Mouse (Mus musculus) skeletal muscle tissue, adult 2 months (tissue): Measurements from ENCODE around the gene Pcdh9.

Experiments used
- DNase-seq: peaks from one replicate; pipeline ENCODE4 v3.0.0-alpha.2; 2012; ENCODE audit warnings: low read depth, low spot score

Pcdh9 gene

DNA sequence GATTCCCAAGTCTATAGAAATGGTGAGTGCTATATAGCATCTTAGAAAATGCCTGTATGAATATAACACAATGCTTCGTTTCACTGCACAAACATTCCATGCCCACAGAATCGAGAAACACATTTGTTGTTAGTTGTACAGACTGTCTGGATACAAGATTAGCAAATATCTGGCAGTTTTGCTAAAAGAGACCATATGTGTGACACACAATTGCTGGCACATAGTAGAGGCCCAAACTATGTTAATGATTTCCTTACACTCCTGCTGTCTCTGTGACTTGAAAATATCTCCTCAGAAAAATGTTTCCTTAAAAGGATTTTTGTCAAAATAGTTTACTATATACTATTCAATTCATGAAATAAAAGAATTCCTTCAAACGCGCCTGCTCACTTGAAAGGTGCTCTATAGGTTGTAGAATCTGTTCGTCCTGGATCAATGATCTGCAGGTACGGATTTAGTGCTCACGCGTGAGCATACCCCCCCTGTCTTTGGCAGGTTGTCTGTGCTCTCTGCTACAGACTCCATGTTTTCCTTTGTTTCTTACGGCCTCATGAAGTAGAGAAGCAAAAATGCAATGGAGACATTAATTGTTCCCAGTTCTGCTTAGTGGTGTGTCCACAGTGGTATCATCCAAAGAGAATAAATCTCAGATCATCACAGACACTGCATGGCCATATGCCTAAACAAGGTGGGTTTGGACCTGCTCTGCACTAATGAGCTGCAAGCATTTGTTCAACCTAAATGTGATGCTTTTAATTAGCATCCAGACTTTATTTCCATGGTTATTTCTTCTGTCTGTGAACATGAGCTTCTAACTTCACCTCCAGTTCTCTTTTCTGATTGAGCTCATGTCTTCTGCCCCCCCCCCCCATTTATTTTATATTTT is 707.6 kb downstream of the Pcdh9 start:
- no peak for DNase-seq

DNA sequence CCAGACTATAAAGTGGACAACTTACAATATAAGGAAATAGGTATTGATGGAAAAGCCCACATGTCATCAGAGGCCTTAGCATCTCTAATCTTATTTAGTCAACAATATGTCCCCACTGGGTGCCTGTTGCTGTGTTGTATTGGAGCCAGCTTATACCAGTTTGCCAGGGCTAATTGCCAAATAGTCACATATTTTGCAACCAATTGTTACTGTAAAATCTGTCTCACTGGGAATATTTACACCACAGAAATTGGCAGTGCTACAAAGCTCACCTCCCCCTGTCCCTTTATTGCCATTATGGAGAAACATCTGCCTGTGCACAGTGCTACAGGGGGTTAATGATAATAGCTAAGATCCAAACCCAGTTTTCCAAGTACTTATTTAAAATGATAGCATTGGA is 721.3 kb downstream of the Pcdh9 start:
- DNase-seq = no peak

DNA sequence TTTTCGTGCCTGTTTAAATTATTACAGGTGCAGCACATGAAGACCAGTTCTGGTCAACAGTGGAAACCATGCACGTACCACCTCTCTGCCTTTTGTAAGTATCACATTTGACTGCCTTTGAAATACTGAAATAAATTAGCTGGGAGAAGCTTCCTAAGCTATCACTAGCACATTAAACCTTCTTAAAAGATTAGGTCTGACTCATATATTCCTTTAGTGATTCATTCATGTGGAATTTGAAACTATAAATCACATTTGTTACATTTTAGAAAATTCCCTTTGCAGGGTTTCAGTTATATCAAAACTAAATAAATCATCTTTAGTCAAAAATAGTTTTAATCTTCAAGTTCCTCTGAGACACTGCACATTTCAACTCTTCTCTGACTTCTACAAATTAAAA is 722.1 kb downstream of the Pcdh9 start:
- no peak for DNase-seq

DNA sequence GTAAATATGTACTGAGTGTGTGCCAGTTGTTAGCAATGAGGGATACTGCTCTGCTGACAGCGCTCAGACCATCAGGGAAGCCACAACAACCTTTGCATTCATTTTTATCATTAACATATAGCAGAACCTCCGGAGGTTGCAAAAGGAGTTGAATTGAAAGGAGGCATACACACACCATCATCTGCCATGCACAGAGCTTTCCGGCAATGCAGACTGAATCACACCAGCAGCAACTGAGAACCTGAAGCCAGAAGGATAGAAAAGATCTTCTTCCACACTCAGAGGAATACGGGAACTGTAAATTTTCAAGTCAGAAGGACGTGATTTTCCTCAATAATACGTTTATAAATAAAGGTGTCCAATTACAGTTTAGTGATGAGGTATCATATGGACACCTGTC is 747.1 kb downstream of the Pcdh9 start:
- no peak for DNase-seq

DNA sequence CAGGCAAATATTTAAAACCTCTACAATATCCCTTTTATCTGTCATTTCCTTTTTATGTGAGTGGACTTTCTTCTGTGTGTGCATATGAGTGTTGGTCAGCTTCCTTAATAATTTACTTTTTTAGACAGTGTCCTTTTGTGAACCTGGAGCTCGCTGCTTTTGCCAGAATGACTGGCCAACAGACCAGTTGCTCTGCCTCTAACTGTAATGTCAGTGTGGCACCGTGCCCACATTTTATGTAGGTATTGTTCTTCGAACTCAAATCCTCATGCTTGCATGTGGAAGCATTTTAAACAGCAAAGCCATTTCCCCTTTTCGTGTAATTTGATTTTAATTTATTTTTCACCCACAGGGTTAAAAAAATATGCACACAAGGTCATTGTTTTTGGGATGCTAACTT is 748.4 kb downstream of the Pcdh9 start:
- DNase-seq = no peak

DNA sequence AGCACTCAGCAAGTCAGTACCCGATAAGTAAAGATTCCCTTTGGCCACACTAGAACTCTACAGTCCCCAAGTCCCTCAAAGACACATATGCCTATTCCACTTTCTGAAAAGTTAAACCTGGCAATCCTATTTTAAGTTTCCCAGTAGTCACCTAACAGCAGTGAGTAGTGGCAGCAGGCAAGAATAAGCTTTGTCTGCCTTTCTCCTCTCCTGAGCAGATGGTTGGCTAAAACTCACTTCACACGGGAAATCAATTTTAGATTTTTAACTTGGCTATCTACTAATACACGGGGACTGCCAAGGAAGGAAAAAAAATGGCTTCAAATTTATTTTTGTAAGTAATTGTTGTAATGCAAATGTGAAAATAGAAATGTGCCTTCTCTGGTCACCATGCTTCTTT is 763.5 kb downstream of the Pcdh9 start:
- DNase-seq = no peak

DNA sequence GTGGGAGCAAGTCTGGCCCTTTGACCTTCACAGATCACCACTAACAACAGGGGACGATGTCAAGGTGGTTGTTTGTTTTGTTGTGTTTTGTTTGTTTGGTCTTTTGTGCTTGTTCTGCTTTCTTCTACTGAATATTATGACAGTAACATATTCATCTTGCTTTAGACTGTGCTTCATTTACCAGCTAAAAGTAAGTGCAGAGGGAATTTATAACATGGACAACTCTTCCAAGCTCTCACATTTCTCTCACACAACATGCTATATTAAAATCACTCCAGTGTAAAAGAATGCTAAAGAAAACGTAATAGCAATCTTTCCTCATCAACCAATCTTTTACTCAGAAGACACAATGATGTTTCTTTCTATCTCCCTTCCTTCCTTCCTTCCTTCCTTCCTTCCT is 787.7 kb downstream of the Pcdh9 start:
- no peak for DNase-seq

DNA sequence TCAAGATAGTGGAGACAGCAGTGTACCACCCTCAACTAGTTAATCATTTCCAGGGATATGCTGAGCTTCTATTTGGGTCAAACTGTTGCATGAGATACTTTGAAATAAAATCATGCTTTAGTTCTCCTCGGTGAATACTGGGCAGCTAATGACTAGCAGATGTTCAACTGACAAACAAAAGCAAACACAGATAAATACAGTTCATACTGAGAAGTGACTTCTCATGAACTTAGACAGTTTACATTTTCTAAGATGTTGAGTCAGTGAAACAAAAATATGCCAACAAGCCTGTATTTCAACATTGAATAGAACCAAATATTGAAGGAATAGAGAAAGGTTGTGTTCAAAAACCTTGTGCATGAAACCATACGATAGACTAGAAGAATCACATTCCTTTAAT is 795.4 kb downstream of the Pcdh9 start:
- DNase-seq = peak; percentile 4

DNA sequence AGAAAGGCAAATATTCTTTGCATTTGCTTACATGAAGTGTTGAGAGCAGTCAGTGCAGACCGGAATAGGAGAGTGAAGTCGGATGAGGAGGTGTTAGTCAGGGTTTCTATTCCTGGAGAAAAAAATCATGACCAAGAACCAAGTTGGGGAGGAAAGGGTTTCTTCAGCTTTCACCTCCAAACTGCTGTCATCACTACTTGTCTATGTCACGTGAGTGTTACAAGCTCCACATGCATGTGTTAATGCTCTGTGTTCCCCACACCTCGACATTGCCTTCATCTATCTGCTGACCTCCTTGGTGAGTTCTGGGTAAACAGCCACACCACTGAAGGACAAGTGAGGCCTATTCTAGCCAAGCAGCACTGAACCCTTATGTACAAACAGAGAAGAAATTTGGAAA is 797.7 kb downstream of the Pcdh9 start:
- no peak for DNase-seq

DNA sequence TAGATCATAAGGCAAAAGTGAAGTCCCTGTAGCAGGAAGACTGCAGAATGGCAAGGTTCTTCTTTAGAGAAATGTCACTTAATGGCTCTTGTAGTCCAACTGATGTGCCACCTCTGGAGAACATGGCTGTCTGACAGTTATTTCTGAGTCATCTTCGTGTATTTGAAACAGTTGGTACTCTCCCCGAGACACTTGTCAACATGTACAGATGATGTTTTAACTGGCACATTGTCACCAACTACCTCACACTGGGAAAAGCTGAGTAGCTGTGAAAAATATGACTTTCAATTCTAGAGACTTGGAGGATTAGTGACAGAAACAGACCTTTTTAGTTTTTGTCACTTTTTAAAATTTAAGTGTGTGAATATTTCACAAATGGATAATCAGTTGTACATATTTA is 804.8 kb downstream of the Pcdh9 start:
- DNase-seq = no peak

DNA sequence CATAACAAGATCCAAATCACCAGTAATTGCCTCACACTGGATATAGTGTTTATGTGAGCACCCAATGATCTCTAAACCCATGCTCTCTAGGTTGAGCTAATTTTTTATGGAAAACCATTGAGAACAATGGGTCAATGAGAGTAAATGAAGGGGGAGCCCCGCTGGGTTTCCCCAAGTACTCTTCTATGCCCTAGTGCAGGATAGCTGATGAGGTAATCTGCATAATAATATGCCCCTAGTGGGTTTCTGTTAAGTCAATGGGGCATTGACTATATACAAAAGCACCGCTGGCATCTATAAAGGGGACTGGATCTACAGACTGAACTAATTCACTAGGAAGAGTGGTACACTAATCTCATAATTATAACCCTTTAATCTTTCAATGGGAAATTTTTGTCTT is 807.3 kb downstream of the Pcdh9 start:
- DNase-seq = no peak

DNA sequence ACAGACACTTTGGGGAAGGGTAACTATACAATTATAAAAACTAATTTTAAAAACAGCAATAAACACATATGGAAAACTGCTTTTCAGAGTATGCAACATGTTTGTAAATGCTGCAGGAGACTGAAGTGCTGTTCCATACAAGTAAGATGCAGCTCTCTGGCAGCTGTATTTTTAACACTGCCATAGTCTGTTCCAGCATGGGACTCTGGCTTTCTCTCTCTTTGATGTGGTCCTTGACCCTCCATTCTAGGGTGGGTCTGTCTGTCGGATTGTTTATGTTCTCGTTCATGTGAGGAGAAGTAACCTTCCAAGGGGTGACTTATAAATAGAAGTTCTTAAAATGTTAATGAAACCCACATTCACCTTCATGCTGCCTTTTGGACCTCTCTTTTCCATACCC is 809.6 kb downstream of the Pcdh9 start:
- DNase-seq = no peak

DNA sequence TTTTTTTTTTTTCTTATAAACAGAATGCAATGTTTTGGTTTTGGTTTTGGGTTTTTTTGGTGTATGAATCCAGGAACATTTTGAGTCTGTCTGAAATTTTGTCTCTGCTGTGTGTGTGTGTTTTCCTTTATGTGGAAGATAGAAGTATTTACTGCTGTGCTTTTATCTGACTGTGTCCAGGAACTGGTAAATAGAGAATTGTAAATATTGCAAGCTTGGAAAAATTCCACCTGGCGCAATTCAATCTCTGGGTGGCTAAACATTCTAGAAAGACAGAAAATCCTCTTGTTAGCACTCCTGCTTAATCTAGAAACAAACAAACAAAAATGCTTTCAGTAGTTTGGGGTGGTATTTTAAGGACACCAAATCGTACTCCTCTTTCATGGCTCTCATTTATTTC is 814.7 kb downstream of the Pcdh9 start:
- no peak for DNase-seq

DNA sequence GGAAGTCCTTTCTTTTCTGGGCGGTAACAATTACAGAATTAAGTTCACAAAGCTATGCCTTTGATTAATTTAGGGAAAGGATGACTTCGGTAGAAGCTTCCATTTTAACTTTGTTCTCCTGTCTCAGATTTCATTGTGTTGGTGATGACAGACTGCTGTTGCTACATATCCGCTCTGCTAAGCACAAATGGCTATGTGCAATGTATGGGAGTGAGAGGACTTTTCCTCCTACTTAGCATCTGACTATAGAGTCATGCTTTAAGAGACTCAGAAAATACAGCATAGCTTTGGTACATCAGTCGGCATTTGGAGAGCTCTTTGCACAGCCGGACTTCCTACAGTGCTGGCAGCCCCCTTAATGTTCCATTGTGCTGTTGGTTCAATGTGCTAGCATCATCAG is 818.1 kb downstream of the Pcdh9 start:
- DNase-seq = no peak

DNA sequence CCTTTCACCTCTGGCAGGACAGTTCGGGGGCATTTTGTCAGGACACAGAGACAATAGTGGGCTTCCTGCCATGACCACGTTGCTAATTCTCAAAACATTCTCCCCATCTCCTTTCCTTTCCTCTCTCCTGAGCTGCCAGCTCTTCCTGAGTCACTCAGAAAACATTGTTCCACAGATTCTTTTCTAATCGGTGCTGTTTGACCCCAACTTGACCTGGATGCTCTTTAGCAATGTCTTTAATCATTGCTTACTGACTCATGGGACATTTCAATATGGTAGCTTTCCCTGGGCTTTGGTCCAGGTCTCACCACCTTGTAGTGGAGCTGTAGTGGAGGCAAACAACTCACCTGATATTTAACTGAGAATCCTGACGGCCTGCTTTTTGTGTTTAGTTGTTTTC is 820.3 kb downstream of the Pcdh9 start:
- no peak for DNase-seq

DNA sequence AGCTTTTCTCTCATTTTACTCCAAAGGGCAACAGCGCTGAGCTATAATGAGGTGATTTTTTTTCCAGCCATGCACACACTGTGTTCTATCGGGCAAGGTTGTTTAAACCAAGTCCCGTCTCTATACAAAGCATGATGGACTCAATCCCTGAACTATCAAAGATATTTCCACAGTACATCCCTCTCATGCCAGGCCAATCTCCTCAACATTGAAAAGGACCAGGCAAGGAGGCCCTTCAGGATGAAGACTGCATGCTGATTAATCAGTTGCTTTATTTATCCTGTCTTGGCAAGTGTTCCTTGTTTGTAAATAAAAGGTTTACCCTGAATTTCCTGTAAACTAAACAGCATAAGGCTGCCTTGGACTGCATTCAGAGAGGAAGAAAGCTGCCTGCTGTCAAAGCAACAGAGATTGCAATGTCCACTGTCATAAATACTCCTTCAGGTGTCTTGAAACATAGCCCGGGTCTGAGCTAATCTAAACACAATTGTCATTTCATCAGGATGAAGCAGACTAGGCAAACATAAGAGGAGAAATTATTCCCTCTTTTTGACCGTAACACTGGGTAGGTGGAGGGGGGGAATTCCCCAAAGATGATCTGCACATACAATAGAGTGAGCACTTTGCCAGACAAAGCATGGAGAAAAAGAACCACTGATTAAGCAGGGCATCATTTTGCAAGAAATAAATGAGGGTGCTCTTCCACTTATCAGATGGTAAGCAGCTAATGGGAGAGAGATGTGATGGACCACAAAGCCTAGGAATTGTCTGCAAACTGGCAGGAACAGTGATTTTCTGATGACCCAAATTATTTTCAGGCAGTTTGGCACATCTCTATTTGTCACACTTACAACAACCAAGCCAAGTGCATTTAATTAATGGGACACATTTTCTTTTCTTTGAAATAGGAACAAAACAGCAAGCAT is 822.8 kb downstream of the Pcdh9 start:
- no peak for DNase-seq

DNA sequence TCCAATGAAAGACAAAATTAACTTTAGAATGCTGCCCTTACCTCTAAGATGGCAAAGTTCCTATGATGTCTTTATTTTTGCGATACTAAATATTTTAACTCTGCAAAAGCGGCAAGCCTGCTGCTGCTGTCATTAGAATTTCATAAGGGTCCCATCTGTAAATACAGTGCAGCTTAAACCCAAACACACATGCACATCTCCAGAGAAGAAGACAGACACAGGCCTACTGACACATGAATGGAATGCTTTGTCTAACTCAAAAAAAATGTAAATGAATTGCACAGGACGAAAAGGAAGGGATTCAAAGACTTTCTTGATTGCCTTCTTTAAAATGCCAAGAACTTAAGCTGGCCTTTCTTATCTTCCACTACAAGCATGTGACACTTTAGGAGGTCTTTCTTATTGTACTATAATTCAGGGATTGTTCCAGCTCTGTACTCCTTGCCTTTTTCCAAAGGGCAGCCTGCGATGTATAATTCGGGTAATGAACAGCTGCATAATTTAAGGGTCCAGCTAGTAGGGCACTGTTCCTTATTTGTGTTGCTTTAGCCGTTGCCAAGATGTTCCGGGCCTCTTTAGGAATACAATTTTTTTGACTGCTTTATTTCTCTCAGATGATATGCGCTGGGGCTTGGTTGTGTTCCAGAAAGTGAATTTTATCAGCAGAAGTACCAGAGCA is 823.6 kb downstream of the Pcdh9 start:
- no peak for DNase-seq

DNA sequence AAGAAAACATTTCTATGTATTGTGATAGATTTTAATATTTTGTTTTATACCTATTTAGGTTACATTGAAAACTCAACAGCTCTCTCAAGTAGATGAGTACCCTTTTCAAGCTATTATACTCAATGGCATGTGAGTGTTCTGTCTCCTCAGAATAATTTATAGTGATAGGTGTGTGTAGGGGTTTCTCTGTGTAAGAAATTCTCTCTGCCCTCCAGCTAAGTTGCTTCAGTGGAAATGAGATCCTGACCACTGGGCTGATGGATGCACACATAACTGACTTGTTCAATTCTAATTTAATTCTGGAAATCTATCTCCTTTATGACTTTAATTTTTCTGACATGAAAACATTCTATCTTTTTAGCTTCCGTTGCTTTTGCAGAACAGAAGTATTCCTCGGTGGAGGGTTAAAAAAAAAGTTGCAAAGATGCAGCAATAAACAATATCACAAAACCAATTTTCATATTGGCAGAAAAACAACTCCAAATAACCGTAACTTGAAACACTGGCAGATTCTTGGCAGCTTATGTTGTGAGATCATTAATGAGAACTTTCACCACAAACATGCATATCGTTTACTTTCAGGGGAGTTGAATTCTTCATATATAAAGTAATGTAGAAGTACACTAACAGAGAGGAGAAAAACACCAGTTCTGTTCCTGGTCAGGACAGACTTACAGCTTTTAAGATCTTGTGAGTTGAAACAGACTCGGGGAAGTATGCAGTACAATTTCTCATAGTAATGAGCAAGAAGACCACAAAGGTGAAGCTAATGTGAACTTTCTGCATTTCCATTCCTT is 828.5 kb downstream of the Pcdh9 start:
- no peak for DNase-seq

DNA sequence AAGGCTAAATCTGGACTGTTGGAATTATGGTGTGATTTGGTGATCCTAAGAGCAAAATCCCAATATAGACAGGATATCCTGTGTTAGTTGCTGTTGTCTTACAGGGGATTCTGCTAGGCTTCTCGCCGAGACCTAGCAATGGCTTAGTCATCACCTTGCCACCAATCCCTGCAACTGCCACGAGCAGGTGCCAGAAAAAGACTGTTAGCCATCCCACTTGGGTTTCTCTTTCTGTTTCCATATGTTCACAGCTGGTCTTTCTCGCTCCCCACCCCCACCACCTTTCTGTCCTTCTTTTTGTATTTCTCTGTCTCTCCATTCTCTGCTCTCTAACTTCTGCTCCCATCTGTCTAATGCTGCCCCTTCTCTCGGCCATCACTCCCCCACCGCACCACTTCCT is 831.7 kb downstream of the Pcdh9 start:
- no peak for DNase-seq

DNA sequence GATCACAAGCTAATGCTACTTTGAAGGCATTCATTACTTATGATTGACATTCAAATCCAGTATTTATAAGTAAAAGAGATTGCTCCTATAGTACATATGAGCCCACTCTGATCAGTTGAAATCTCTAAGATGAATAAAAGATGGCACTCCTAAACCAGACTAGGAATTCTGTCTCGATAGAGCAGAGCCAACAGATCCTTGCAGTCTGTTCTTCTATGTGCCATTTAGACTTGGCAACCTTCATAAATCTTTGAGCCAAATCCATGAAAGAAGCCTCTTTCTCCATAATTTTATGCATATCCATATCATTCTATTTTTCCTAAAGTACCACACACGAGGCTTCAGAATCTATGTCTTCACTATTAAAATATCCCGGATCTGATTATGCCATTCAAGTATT is 834.5 kb downstream of the Pcdh9 start:
- no peak for DNase-seq

DNA sequence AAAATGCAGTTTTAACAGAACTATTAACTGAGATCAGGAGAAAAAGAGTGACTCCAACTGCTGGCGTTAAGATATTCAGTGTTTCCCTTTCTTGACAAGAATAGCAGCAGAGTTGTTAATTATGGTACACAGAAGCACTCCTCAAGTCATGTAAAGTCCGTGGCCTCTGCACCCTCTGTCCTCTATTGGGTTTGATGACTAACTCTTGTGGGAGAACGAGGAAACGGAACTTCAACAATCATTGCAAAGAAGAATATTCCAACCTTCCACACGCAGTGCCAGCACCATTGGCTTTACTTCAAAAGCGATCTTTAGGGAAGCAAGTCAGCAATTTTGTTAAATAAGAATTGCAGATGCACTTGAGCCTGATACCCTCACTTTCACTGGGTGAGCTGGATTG is 849.9 kb downstream of the Pcdh9 start:
- DNase-seq = peak; percentile 1
